Mouse (Mus musculus) cerebellum, adult 2 months (tissue): ENCODE results near the gene Afmid.

Experiments
- CTCF ChIP-seq: fragments of 200-500 bp; IDR thresholded peaks from 2 replicates; pipeline ENCODE4 v1.5.1; 2011; ENCODE audit warnings: low read depth, mild to moderate bottlenecking, control low read depth, low read length, moderate library complexity, borderline replicate concordance; ENCODE audit not compliant: insufficient read depth
- POLR2A ChIP-seq: fragments of 200-500 bp; IDR thresholded peaks from 2 replicates; pipeline ENCODE4 v1.6.1; 2011; ENCODE audit warnings: low read length, control low read depth, borderline replicate concordance; ENCODE audit not compliant: insufficient read depth

DNA sequence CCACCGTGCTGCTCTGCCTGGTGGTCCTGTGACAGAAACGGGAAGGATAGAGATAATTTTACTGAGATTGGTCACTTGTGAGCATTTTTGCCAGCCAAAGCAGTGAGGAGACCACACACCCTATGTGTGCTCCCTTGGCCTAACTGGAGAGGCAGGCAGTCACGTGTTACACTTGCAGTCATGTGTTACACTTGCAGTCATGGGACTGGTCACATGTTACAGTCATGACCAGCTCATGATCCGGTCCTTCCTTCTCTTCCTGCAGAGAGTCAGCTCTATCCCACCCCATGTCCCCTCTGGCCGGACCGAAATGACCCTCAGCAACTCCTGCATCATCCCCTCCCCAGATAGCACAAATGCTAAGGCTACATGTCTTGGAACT is 55.2 kb downstream of the Afmid start:
- no peak for TF ChIP-seq CTCF
- no peak for TF ChIP-seq POLR2A
